Mouse (Mus musculus) heart, embryonic 16.5 days (tissue): ENCODE data around the gene Ccdc185. TPM values are rescaled to one million over a fixed set of nuclear protein-coding genes. Genes with fewer than 3 reads are reported as not detected.

ENCODE experiments used
- ATAC-seq: fragments of 200-750 bp; cut with Nextera tagmentation; replicated peaks from 2 replicates; pipeline ENCODE4 v1.8.0; 2017; ENCODE audit warnings: moderate number of reproducible peaks; ENCODE audit not compliant: insufficient read depth, low FRiP score; ENCODE audit errors: extremely low read depth
- H3K27ac ChIP-seq: fragments of 300-500 bp; sonication (generic); 2 replicates; pipeline ENCODE4 v1.5.1; 2014; ENCODE audit warnings: mild to moderate bottlenecking, low read length, control low read depth, moderate library complexity
- H3K27me3 ChIP-seq: fragments of 300-500 bp; sonication (generic); 2 replicates; pipeline ENCODE4 v1.6.1; 2014; ENCODE audit warnings: low read length, mixed read lengths; ENCODE audit not compliant: control insufficient read depth, insufficient read depth
- H3K36me3 ChIP-seq: fragments of 300-500 bp; sonication (generic); 2 replicates; pipeline ENCODE4 v1.6.1; 2014; ENCODE audit not compliant: control insufficient read depth, insufficient read depth
- H3K4me1 ChIP-seq: fragments of 300-500 bp; sonication (generic); 2 replicates; pipeline ENCODE4 v1.6.1; 2014; ENCODE audit warnings: low read length, mixed read lengths; ENCODE audit not compliant: control insufficient read depth, insufficient read depth
- H3K4me2 ChIP-seq: fragments of 300-500 bp; sonication (generic); 2 replicates; pipeline ENCODE4 v1.6.1; 2014; ENCODE audit warnings: low read depth, mild to moderate bottlenecking, control low read depth, low read length
- H3K4me3 ChIP-seq: fragments of 300-500 bp; sonication (generic); 2 replicates; pipeline ENCODE4 v1.5.1; 2014; ENCODE audit warnings: mild to moderate bottlenecking, control low read depth, low read length
- H3K9ac ChIP-seq: fragments of 300-500 bp; sonication (generic); 2 replicates; pipeline ENCODE4 v1.6.1; 2014; ENCODE audit warnings: low read length, control low read depth
- H3K9me3 ChIP-seq: fragments of 300-500 bp; sonication (generic); replicated peaks from 2 replicates; pipeline ENCODE4 v1.6.1; 2016; ENCODE audit warnings: low read length; ENCODE audit not compliant: control insufficient read depth
- WGBS: fragments of 180-500 bp; shearing (Covaris S2); extraction: QIAGEN DNeasy Blood & Tissue Kit; methylation state at CpG from one replicate; pipeline ENCODE4 v1.1.7; 2014; 5-methylcytosine and 5-hydroxymethylcytosine counted together
- polyA plus RNA-seq: library from polyadenylated mRNA; unstranded; fragments of >200 nt; fragmentation: Nextera tagmentation; extraction: Ambion mirVana; gene quantifications from 2 replicates; pipeline ENCODE4 v1.2.1, GENCODE M21; 2015

The Ccdc185 gene
- polyA plus RNA-seq, 1 experiment from 2014 or later: not detected

DNA sequence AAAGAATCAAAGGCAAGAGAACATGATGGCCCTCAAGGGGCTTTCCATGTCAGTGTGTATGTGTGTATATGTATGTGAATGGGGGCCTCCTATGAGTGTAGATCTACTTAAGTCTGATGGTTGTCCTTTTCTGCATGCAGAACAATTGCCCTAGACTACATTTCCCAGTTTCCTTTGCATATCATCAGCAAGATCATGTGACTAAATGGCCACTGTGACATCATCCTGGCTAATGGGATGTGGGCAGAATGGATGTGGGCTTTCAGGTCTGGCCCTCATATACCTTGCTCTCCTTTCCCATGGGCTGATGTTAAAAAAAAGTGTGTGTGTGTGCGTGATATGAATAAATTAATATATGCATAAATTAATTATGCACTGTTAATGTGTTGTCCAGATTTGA, 9.8 kb upstream of the Ccdc185 start:
- Histone ChIP-seq H3K36me3 (no peaks in the 10 kb centered on the region), H3K9ac (no peak overlapping the region), H3K4me1 (no peaks in the 10 kb centered on the region), H3K27me3 (peaks cover 8% of the 10 kb centered on the region), H3K4me2 (no peak overlapping the region), H3K27ac (no peak overlapping the region), H3K9me3 (no peaks in the 10 kb centered on the region), H3K4me3 (no peak overlapping the region)
- ATAC-seq: no peak
- WGBS: 84% methylated on average over 1 of the region's 1 CpGs

DNA sequence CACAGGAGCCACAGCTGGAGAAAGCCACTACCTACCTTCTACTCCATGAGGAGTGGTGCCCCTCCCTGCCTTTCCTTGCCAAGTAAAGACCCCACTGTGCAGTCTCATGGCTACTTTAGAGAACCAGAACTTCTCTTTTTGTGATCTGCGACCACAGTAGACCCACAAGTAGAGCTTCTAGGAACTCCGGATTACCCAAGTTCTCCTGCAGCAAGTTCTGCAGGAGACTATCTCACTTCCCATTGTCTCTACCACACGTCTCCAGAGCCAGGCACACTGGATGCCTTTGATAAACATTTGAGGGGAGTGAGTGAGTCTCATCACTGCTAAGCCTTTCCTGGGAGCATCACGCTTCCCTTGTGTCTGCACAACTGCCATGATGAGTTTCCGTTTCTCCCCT, 5.9 kb upstream of the Ccdc185 start:
- no peak overlapping the region for H3K4me2 ChIP-seq
- no peaks in the 10 kb centered on the region for H3K4me1 ChIP-seq
- no peak overlapping the region for H3K4me3 ChIP-seq
- H3K9ac ChIP-seq: no peak overlapping the region
- no peaks in the 10 kb centered on the region for H3K27me3 ChIP-seq
- H3K27ac ChIP-seq: no peak overlapping the region
- WGBS: 77% methylated on average over 5 of the region's 5 CpGs
- no peak for ATAC-seq
- H3K36me3 ChIP-seq: no peaks in the 10 kb centered on the region
- no peaks in the 10 kb centered on the region for H3K9me3 ChIP-seq

DNA sequence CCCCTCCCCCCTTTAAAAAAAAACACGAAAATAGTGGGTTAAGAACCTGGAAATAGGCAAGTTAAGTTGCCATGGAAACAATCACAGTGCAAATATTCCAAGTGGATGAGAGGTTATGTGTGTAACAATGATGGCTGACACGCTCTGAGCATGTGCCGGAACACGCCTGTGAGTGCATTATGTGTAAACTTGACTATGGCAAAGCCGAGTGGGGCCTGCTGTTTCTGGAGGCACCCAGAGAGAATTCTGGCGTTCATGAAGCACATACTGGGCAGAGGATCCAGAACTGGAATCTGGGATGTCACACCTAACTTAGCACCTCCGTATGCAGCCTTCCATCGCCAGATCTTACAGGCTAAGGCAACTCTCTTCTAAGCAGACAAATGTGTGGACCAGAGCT, 4.7 kb upstream of the Ccdc185 start:
- Histone ChIP-seq H3K27me3 (no peaks in the 10 kb centered on the region), H3K27ac (no peak overlapping the region), H3K4me3 (no peak overlapping the region), H3K4me1 (no peaks in the 10 kb centered on the region), H3K4me2 (no peak overlapping the region), H3K9ac (no peak overlapping the region), H3K36me3 (no peaks in the 10 kb centered on the region), H3K9me3 (no peaks in the 10 kb centered on the region)
- no peak for ATAC-seq
- WGBS: 67% methylated on average over 8 of the region's 8 CpGs

DNA sequence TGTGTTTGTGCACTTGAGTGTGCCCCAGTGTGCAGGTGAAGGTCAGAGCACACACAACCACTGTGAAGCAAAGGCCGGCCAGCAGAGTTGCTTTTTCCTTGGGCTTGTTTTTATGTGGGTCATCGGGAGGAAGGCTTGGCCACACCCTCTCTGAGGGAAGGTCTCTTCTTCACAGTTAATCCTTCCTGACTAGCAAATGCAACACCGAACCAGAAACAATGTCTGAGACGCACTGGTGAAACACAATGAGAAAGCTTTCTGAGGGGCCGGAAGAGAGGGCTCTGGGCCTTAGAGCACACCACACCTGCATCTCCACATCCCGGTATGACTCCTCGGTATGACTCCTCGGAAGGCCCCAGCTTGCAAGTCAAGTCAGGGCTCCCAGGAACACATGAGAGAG, 2.3 kb upstream of the Ccdc185 start:
- no peak for ATAC-seq
- H3K27ac ChIP-seq: no peak overlapping the region

DNA sequence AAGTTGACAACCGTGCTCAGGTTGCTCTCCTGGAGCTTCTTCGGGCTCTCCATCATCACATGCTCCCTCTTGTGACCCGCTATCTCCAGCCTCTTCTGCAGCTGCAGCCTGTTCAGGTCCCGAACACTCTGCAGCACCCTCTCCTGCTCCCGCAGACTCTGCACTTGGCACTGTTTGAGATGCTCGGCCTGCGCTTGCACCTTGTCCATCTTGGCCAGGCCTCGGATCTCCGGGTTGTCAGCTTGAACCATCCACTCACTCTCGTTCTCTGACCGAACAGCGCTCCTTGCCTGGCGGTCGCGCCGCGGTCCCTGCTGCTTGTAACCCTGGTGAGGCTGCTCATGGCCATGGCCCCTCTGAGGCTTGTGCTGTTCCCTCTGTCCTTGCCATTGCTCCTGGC, 1.1 kb downstream of the Ccdc185 start:
- H3K4me1 ChIP-seq: no peaks in the 10 kb centered on the region
- H3K9me3 ChIP-seq: no peaks in the 10 kb centered on the region
- H3K4me3 ChIP-seq: no peak overlapping the region
- WGBS: 66% methylated on average over 17 of the region's 17 CpGs
- no peaks in the 10 kb centered on the region for H3K36me3 ChIP-seq
- no peak for ATAC-seq
- H3K9ac ChIP-seq: no peak overlapping the region
- H3K27me3 ChIP-seq: no peaks in the 10 kb centered on the region; the same call in 1 of the 2 replicates
- H3K27ac ChIP-seq: no peak overlapping the region
- H3K4me2 ChIP-seq: no peak overlapping the region

More for the DNA sequence above, 2.3 kb upstream of the Ccdc185 start:
- no peaks in the 10 kb centered on the region for H3K36me3 ChIP-seq
- no peak overlapping the region for H3K4me2 ChIP-seq
- H3K4me3 ChIP-seq: no peak overlapping the region
- H3K27me3 ChIP-seq: no peaks in the 10 kb centered on the region; the same call in 1 of the 2 replicates
- WGBS: 79% methylated on average over 8 of the region's 8 CpGs
- H3K9me3 ChIP-seq: no peaks in the 10 kb centered on the region
- H3K9ac ChIP-seq: no peak overlapping the region
- no peaks in the 10 kb centered on the region for H3K4me1 ChIP-seq

DNA sequence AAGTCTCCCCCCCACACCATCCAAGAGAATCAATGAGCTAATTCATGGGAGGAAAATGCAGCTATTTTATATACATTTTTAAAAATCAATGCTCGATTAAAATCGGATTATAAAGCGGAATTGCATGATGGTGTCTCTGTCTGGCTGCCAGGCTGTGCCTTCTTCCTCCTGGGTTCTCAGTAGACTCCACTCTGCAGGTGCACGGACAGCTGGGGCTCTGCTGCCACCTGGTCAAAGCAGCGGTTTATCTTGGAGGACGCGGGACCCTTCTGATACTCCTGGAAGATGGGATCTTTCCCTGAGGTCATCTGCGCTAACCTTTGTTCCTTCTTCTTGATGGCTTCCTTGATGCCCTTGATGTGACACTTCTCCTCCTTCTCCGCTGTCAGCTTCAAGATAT, 1.9 kb downstream of the Ccdc185 start:
- H3K4me1 ChIP-seq: no peaks in the 10 kb centered on the region
- no peak for ATAC-seq
- 91% methylated on average over 9 of the region's 9 CpGs for WGBS
- H3K27ac ChIP-seq: no peak overlapping the region
- no peaks in the 10 kb centered on the region; the same call in 1 of the 2 replicates for H3K27me3 ChIP-seq
- no peak overlapping the region for H3K4me2 ChIP-seq
- H3K4me3 ChIP-seq: no peak overlapping the region
- H3K9ac ChIP-seq: no peak overlapping the region
- H3K36me3 ChIP-seq: no peaks in the 10 kb centered on the region
- H3K9me3 ChIP-seq: no peaks in the 10 kb centered on the region

DNA sequence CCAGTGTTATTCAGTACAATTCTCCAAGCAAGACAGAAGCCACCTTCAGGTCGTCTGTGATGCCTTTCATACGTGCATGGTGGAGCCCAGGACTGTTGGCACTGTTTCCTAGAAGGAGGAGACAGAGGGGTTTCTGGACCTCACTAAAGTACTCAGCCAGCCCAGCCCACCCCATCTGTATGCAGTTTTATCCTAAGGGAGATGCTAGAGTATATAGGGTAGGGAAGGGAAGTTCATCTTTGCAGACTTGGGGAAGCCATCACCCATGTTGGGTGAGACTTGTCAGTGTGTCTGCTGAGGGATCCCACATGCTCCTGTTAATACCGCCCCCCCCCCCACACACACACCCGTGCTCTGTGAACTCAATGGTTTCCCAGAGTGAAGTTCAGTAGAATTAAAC, 13.1 kb downstream of the Ccdc185 start:
- no peaks in the 10 kb centered on the region for H3K27me3 ChIP-seq
- H3K4me1 ChIP-seq: no peaks in the 10 kb centered on the region
- no peak overlapping the region for H3K4me3 ChIP-seq
- ATAC-seq: no peak
- no peak overlapping the region for H3K4me2 ChIP-seq
- H3K9me3 ChIP-seq: no peaks in the 10 kb centered on the region
- H3K9ac ChIP-seq: no peak overlapping the region
- H3K36me3 ChIP-seq: no peaks in the 10 kb centered on the region
- H3K27ac ChIP-seq: no peak overlapping the region
- 50% methylated on average over 4 of the region's 4 CpGs for WGBS

DNA sequence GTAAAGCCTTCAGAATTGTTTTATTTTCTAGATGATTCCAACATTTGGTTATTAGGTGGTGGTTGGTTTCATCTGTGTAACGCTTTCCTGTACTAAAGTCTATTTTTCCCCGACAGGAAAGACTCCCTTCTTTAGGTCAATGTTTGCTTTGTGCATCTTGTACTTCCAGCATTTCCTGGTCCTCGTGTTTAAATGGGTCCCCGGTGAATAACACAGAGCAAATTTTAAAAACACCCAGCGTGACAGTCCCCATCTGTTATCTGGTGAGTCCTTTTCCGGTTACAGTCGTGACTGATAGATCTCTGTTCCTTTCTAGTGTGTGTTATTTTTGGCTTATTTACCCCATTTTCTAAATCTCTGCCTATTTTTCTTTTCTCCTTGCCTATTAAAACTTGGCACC, 16.3 kb downstream of the Ccdc185 start:
- H3K27ac ChIP-seq: no peak overlapping the region
- no peak overlapping the region for H3K4me3 ChIP-seq
- 28% methylated on average over 7 of the region's 7 CpGs for WGBS
- H3K36me3 ChIP-seq: no peaks in the 10 kb centered on the region
- no peaks in the 10 kb centered on the region for H3K9me3 ChIP-seq
- H3K4me1 ChIP-seq: no peaks in the 10 kb centered on the region
- H3K9ac ChIP-seq: no peak overlapping the region
- peak; percentile 32; the same call in 1 of the 2 replicates for ATAC-seq
- H3K27me3 ChIP-seq: no peaks in the 10 kb centered on the region
- H3K4me2 ChIP-seq: no peak overlapping the region

DNA sequence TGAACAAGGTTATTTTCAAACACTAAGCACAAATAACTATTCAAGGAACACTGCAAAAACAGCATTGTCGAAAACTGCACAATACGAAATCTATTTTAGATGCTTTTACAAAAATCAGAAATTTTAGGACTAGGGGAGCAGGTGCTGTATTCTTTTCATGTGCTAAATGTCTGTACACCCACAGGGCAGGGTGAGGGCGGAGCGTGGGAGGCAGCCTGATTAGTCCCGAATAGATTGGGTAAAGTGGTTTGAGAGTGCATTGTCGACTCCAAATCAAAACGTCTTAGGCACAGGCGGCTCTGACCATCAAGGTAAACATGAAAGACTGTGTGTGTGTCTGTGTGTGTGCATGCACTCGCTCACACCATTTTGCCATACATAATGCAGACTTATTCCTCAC, 20.0 kb downstream of the Ccdc185 start:
- Histone ChIP-seq H3K9ac (no peak overlapping the region), H3K36me3 (no peaks in the 10 kb centered on the region)
- WGBS: 69% methylated on average over 9 of the region's 9 CpGs

DNA sequence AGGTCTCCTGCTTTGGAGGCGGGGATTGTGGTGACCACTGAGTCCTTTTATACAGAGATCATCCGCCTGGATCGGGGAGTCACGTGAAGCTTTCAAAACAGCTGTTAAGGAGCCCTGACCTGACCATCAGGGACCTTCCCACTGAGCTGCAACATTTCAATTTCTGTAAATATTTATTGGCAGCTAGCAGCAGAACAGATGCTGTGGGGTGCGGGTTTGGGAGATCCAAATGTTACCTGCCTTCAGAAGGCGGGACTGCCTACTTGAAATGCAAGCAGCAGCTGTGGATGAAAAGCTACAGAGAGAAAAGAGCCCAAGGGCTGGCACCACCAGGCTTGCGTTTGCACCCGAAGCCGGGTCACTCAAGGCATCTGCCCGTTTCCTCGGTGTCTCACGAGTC, 21.4 kb downstream of the Ccdc185 start:
- Histone ChIP-seq H3K9ac (no peak overlapping the region), H3K4me3 (no peak overlapping the region), H3K9me3 (no peaks in the 10 kb centered on the region), H3K27me3 (no peaks in the 10 kb centered on the region), H3K36me3 (no peaks in the 10 kb centered on the region), H3K4me2 (no peak overlapping the region), H3K4me1 (no peaks in the 10 kb centered on the region), H3K27ac (no peak overlapping the region)
- ATAC-seq: no peak
- WGBS: 73% methylated on average over 12 of the region's 12 CpGs

More for the DNA sequence above, 20.0 kb downstream of the Ccdc185 start:
- Histone ChIP-seq H3K4me2 (no peak overlapping the region), H3K27me3 (no peaks in the 10 kb centered on the region), H3K27ac (no peak overlapping the region), H3K4me1 (no peaks in the 10 kb centered on the region), H3K4me3 (no peak overlapping the region), H3K9me3 (no peaks in the 10 kb centered on the region)
- ATAC-seq: no peak
